Mouse (Mus musculus) ES-Bruce4 (cell line): ENCODE data around the gene Tmem127. TPM values are rescaled to one million over a fixed set of nuclear protein-coding genes. Genes with fewer than 3 reads are reported as not detected.

Source experiments
- H3K27ac ChIP-seq: 2 replicates; pipeline ENCODE4 v1.5.1; 2012; ENCODE audit warnings: low read length, inconsistent platforms; ENCODE audit not compliant: insufficient read depth
- H3K27me3 ChIP-seq: 2 replicates; pipeline ENCODE4 v1.6.1; 2012; ENCODE audit warnings: mild to moderate bottlenecking, low read length, inconsistent platforms; ENCODE audit not compliant: control insufficient read depth, poor library complexity, insufficient read depth, severe bottlenecking
- H3K36me3 ChIP-seq: 2 replicates; pipeline ENCODE4 v1.6.1; 2012; ENCODE audit warnings: inconsistent platforms, mild to moderate bottlenecking, low read length, moderate library complexity; ENCODE audit not compliant: control insufficient read depth, poor library complexity, insufficient read depth, severe bottlenecking
- H3K4me1 ChIP-seq: one replicate; pipeline ENCODE4 v1.8.1; 2011; ENCODE audit warnings: low read length; ENCODE audit not compliant: control insufficient read depth, insufficient read depth
- H3K4me3 ChIP-seq: 2 replicates; pipeline ENCODE4 v1.5.1; 2011; ENCODE audit warnings: low read depth, mild to moderate bottlenecking, low read length
- H3K9ac ChIP-seq: 2 replicates; pipeline ENCODE4 v1.6.1; 2012; ENCODE audit warnings: low read depth, mild to moderate bottlenecking, inconsistent platforms; ENCODE audit not compliant: poor library complexity, severe bottlenecking
- H3K9me3 ChIP-seq: replicated peaks from 2 replicates; pipeline ENCODE4 v1.6.1; 2012; ENCODE audit warnings: mild to moderate bottlenecking, low read length, inconsistent platforms; ENCODE audit not compliant: control insufficient read depth, poor library complexity, insufficient read depth, severe bottlenecking
- CTCF ChIP-seq: IDR thresholded peaks from one replicate; pipeline ENCODE4 v1.8.1; 2011; ENCODE audit warnings: low read depth, low read length
- EP300 ChIP-seq: IDR thresholded peaks from 2 replicates; pipeline ENCODE4 v1.6.1; 2011; ENCODE audit warnings: low read depth, low read length; ENCODE audit not compliant: insufficient read depth
- POLR2A ChIP-seq: IDR thresholded peaks from one replicate; pipeline ENCODE4 v1.8.1; 2011; ENCODE audit warnings: low read length; ENCODE audit not compliant: insufficient read depth
- polyA plus RNA-seq: library from polyadenylated mRNA; stranded (reverse); fragments of >200 nt; gene quantifications from 2 replicates; pipeline ENCODE4 v1.2.4, GENCODE M21; 2011; ENCODE audit warnings: low read depth; ENCODE audit not compliant: missing spikeins, insufficient read depth, insufficient read length

Tmem127 gene
- polyA plus RNA-seq, 1 experiment = 21.7 TPM

DNA sequence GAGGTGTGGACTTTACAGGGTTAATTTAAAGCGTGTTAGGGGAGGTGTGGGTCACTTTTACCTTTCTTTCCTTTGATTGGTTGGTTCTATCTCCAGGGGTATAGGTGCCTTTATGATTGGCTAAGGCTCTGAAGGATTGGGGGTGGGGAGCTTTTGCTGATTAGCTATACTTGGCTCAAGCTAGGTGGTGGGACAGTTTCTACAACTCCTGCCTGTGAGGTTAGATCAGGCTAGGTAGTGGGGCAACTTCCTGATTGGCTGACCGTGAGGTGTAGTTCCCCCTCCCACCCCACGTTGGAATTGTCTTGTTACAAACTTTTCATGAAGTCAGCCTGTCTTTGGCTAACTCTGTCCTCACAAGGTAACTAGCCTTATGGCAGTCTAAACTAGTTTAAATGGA lies 59.5 kb downstream of the Tmem127 start:
- H3K4me3 ChIP-seq = no peak overlapping the region

DNA sequence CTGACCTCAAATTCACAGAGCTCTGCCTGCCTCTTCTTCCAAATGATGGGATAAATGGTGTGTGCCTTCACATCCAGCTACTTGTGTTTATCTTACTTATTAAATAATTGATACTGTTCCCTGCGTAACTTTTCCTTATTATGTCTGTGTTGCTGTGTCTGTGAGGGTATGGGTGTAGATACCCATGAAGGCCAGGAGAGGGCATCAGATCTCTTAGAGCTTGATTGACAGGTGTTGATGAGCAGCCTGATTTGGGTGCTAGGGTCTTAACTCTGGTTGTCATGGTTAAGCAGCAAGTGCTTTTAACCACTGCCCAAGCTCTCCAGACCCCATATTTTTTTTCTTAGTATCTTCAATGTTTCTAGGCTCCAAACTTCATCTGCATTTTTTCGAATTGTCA lies 61.0 kb downstream of the Tmem127 start:
- Histone ChIP-seq H3K27ac (no peak overlapping the region), H3K4me1 (no peaks in the 10 kb centered on the region)
- TF ChIP-seq POLR2A = no peak
- no peak for TF ChIP-seq EP300
- TF ChIP-seq CTCF = no peak

More for the DNA sequence above, 59.5 kb downstream of the Tmem127 start:
- no peak overlapping the region for H3K9ac ChIP-seq
- TF ChIP-seq POLR2A = no peak
- TF ChIP-seq CTCF = no peak
- TF ChIP-seq EP300 = no peak
- no peaks in the 10 kb centered on the region for H3K9me3 ChIP-seq
- no peaks in the 10 kb centered on the region for H3K4me1 ChIP-seq
- H3K36me3 ChIP-seq = no peaks in the 10 kb centered on the region
- H3K27me3 ChIP-seq = no peaks in the 10 kb centered on the region
- H3K27ac ChIP-seq = no peak overlapping the region

DNA sequence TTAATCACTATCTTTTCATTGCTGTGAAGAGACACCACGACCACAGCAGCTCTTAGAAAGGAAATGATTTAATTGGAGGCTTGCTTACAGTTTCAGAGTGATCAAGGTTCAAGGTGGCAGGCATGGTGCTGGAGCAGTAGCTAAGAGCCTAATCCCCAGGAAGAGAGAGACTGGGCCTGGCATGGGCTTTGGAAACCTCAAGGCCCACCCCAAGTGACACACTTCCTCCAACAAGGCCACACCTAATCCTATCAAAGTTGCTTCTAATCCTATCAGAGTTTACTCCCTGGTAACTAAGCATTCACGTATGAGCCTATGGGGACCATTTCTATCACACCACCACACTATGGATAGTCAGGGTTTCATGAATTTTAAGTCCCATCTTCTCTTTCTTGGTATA lies 62.5 kb downstream of the Tmem127 start:
- Histone ChIP-seq H3K4me1 (no peaks in the 10 kb centered on the region), H3K27me3 (no peaks in the 10 kb centered on the region), H3K27ac (no peak overlapping the region), H3K9me3 (no peaks in the 10 kb centered on the region), H3K9ac (no peak overlapping the region), H3K36me3 (no peaks in the 10 kb centered on the region), H3K4me3 (no peak overlapping the region)
- TF ChIP-seq CTCF = no peak
- no peak for TF ChIP-seq POLR2A
- TF ChIP-seq EP300 = no peak

More for the DNA sequence above, 61.0 kb downstream of the Tmem127 start:
- no peaks in the 10 kb centered on the region for H3K27me3 ChIP-seq
- H3K9me3 ChIP-seq = no peaks in the 10 kb centered on the region
- no peak overlapping the region for H3K4me3 ChIP-seq
- no peaks in the 10 kb centered on the region for H3K36me3 ChIP-seq
- no peak overlapping the region for H3K9ac ChIP-seq

DNA sequence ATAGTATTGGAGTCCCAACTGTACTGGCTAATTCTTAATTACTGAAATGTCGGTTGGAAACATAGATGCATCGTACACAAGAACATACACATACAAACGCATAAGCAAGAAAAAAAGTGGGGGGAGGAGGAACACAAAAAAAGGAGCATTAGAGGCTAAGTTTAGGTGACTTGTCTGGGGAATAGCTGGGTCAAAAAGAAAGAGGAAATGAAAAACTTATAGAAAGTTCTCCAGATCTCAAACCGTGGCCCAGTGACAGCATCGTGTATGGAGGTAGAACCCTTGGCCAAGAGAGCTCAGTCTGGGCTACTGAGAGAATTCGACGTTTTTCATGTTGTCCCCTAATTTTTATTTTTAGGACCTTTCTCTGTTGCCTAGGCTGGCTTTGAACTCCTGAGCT lies 63.0 kb downstream of the Tmem127 start:
- no peaks in the 10 kb centered on the region for H3K36me3 ChIP-seq
- no peaks in the 10 kb centered on the region for H3K4me1 ChIP-seq
- no peak overlapping the region for H3K9ac ChIP-seq
- no peaks in the 10 kb centered on the region for H3K27me3 ChIP-seq
- no peaks in the 10 kb centered on the region for H3K9me3 ChIP-seq
- no peak overlapping the region for H3K27ac ChIP-seq
- no peak for TF ChIP-seq POLR2A
- no peak overlapping the region for H3K4me3 ChIP-seq

Other genes with a start within 250 kb of the Tmem127 start
- 19.9 and 20.2 TPM in 2 replicates for gene Ap4e1, start 239.2 kb upstream of the Tmem127 start, polyA plus RNA-seq
- gene Blvra, start 177.2 kb upstream of the Tmem127 start, polyA plus RNA-seq = 14.8 and 18.3 TPM in 2 replicates
- gene Ncaph, start 114.0 kb upstream of the Tmem127 start, polyA plus RNA-seq = 90.3 and 97.1 TPM in 2 replicates
- 9.1 and 10.2 TPM in 2 replicates for gene Itpripl1, start 104.5 kb upstream of the Tmem127 start, polyA plus RNA-seq
- gene 1810024B03Rik, start 39.6 kb upstream of the Tmem127 start, polyA plus RNA-seq = 1.9 and 2.4 TPM in 2 replicates
- gene Snrnp200, start 39.5 kb upstream of the Tmem127 start, polyA plus RNA-seq = 137 and 143 TPM in 2 replicates
- 43.7 and 53.8 TPM in 2 replicates for gene Ciao1, start 92 bp upstream of the Tmem127 start, polyA plus RNA-seq
- gene Stard7, start 22.3 kb downstream of the Tmem127 start, polyA plus RNA-seq = 45.0 and 45.7 TPM in 2 replicates
- gene Dusp2, start 88.3 kb downstream of the Tmem127 start, polyA plus RNA-seq = 0.61 and 1.9 TPM in 2 replicates
- not detected in 2 replicates for gene Astl, start 90.7 kb downstream of the Tmem127 start, polyA plus RNA-seq
- gene Adra2b, start 115.3 kb downstream of the Tmem127 start, polyA plus RNA-seq = 1.5 and 2.1 TPM in 2 replicates
- gene Gpat2, start 177.3 kb downstream of the Tmem127 start, polyA plus RNA-seq = 0.43 and 1.2 TPM in 2 replicates
- gene Fahd2a, start 196.7 kb downstream of the Tmem127 start, polyA plus RNA-seq = 14.8 and 16.1 TPM in 2 replicates